Mouse (Mus musculus) embryonic fibroblast, embryonic 13.5 days (primary cell): ENCODE measurements around the gene Uba2.

ENCODE experiments used
- CTCF ChIP-seq: IDR thresholded peaks from 2 replicates; pipeline ENCODE4 v1.5.1; 2011; ENCODE audit warnings: mild to moderate bottlenecking, control low read depth, low read length, moderate library complexity, borderline replicate concordance; ENCODE audit not compliant: insufficient read depth
- POLR2A ChIP-seq: IDR thresholded peaks from 2 replicates; pipeline ENCODE4 v1.6.1; 2011; ENCODE audit warnings: low read depth, mild to moderate bottlenecking, control low read depth, low read length, moderate library complexity

GRCm38 (mm10) chr7:34169454-34169853, at the start of gene Uba2:
- no peak for TF ChIP-seq POLR2A
- no peak for TF ChIP-seq CTCF
